Mouse (Mus musculus): Measurements from ENCODE around the gene Rab42.

- no peak for TF ChIP-seq CTCF (IDR thresholded peaks at IDR 0.05; ENCODE audit: low read depth)
- no peak for TF ChIP-seq EP300 (IDR thresholded peaks at IDR 0.05; ENCODE audit: low read depth)
Observed at GRCm38 (mm10) chr4:132301965-132302938, 933 bp downstream of the Rab42 start.
